Mouse (Mus musculus): Measurements from ENCODE around the gene Il17d. TPM values are rescaled to one million over a fixed set of nuclear protein-coding genes. Genes with fewer than 3 reads are reported as not detected.

Gene Il17d
- polyA plus RNA-seq, 1 experiment from 2014 or later, result 4.9 TPM

- H3K4me1 ChIP-seq (ENCODE audit: control insufficient read depth, insufficient read depth, low read depth, low read length), result no peaks in the 10 kb centered on the region
- no peak overlapping the region for H3K4me3 ChIP-seq (ENCODE audit: low read length)
- no peak overlapping the region for H3K9ac ChIP-seq (ENCODE audit: low read depth, low read length)
- peaks cover 17% of the 10 kb centered on the region for H3K36me3 ChIP-seq (ENCODE audit: control insufficient read depth, insufficient read depth, low read length)
- ATAC-seq, result no peak
- no peak overlapping the region for H3K27ac ChIP-seq (ENCODE audit: low read depth, low read length)
- 97% methylated on average over 13 of the region's 13 CpGs for WGBS
- no peak overlapping the region for H3K4me2 ChIP-seq (ENCODE audit: low read length)
- H3K27me3 ChIP-seq (replicated peaks; ENCODE audit: control insufficient read depth, insufficient read depth, low read length), result no peaks in the 10 kb centered on the region
- H3K9me3 ChIP-seq (ENCODE audit: control insufficient read depth, low read length), result 0 out of 2 replicates have a peak, but pooled peaks cover 2% of the 10 kb centered on the region
These were observed 19.0 kb downstream of the Il17d start for GRCm38 (mm10) chr14:57543420-57544039.

- Histone ChIP-seq H3K27me3 (replicated peaks; ENCODE audit: control insufficient read depth, insufficient read depth, low read length) (no peaks in the 10 kb centered on the region), H3K9me3 (ENCODE audit: control insufficient read depth, low read length) (0 out of 2 replicates have a peak, but pooled peaks cover 2% of the 10 kb centered on the region), H3K27ac (ENCODE audit: low read depth, low read length) (no peak overlapping the region), H3K4me3 (ENCODE audit: low read length) (no peak overlapping the region), H3K36me3 (ENCODE audit: control insufficient read depth, insufficient read depth, low read length) (peaks cover 21% of the 10 kb centered on the region), H3K9ac (ENCODE audit: low read depth, low read length) (no peak overlapping the region), H3K4me2 (ENCODE audit: low read length) (no peak overlapping the region), H3K4me1 (ENCODE audit: control insufficient read depth, insufficient read depth, low read depth, low read length) (no peaks in the 10 kb centered on the region)
- WGBS, result 88% methylated on average over 17 of the region's 17 CpGs
- no peak for ATAC-seq
These were observed 20.9 kb downstream of the Il17d start for GRCm38 (mm10) chr14:57545526-57545925.

DNA sequence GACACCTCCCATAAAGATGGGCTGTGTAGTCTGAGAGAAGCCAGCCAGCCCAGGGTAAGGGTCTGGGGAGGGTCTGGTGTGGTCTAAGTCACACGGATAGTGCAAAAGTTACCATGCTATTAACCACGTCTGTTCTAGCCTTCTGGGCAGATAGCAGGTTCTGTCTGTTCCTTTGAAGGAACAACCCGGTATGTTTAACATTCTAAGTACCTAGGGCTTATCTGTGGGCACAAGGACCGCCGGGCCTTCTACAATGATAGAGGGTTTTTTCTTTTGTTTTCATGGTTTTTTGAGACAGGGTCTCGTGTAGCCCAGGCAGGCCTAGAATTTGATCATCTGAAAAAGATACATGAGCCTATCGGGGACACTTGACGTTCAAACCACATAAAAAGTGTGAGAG lies 21.6 kb downstream of the Il17d start:
- ATAC-seq, result no peak
- H3K27me3 ChIP-seq (replicated peaks; ENCODE audit: control insufficient read depth, insufficient read depth, low read length), result no peaks in the 10 kb centered on the region
- 89% methylated on average over 8 of the region's 8 CpGs for WGBS
- peaks cover 21% of the 10 kb centered on the region for H3K36me3 ChIP-seq (ENCODE audit: control insufficient read depth, insufficient read depth, low read length)
- H3K4me1 ChIP-seq (ENCODE audit: control insufficient read depth, insufficient read depth, low read depth, low read length), result no peaks in the 10 kb centered on the region
- H3K27ac ChIP-seq (ENCODE audit: low read depth, low read length), result no peak overlapping the region
- H3K9ac ChIP-seq (ENCODE audit: low read depth, low read length), result no peak overlapping the region
- no peak overlapping the region for H3K4me3 ChIP-seq (ENCODE audit: low read length)
- 0 out of 2 replicates have a peak, but pooled peaks cover 2% of the 10 kb centered on the region for H3K9me3 ChIP-seq (ENCODE audit: control insufficient read depth, low read length)
- H3K4me2 ChIP-seq (ENCODE audit: low read length), result no peak overlapping the region

DNA sequence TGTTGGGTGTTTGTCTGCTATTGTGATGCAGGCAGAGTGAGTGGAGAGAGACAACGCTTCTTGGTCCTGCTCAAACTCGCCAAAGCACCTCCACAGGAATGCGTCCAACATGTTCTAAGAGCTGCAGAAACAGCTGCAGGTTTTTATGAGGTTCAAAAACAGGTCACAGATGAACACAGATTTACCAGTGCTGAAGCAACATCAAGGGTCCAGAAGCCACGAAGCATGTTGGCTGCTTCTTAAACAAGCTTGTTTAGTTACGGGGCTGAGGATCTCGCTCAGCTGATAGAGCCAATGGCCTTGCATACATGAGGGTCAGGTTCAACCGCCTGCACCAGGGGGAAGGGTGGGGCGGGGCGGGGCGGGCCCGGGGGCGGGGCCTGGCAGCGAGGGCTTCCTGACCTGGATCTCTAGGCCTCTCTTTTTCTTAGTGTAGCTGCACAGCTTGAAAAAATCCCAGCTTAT lies 22.0 kb downstream of the Il17d start:
- no peaks in the 10 kb centered on the region for H3K4me1 ChIP-seq (ENCODE audit: control insufficient read depth, insufficient read depth, low read depth, low read length)
- H3K27ac ChIP-seq (ENCODE audit: low read depth, low read length), result no peak overlapping the region; the same call in 1 of the 2 replicates
- peaks cover 21% of the 10 kb centered on the region for H3K36me3 ChIP-seq (ENCODE audit: control insufficient read depth, insufficient read depth, low read length)
- no peak overlapping the region for H3K4me2 ChIP-seq (ENCODE audit: low read length)
- H3K9ac ChIP-seq (ENCODE audit: low read depth, low read length), result no peak overlapping the region
- no peak for ATAC-seq
- WGBS, result 36% methylated on average over 12 of the region's 13 CpGs
- no peak overlapping the region for H3K4me3 ChIP-seq (ENCODE audit: low read length)
- no peaks in the 10 kb centered on the region for H3K27me3 ChIP-seq (replicated peaks; ENCODE audit: control insufficient read depth, insufficient read depth, low read length)
- H3K9me3 ChIP-seq (ENCODE audit: control insufficient read depth, low read length), result 0 out of 2 replicates have a peak, but pooled peaks cover 2% of the 10 kb centered on the region

DNA sequence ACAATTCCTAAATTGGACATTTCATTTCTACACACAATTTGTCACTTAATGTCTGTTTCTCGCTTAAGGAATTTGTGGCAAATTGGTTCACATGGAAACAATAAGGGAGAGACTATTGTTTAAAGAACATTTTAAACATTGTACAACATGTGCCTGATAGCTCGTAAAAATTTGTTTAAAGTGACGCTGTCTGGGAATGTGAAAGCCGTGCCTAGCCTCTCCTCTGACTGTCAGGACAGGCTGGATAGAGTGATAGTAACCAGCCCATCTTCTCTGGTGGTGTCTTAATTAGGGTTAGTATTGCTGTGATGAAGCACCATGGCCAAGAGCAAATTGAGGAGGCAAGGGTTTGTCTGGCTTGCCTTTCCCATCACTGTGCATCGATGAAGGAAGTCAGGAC lies 22.5 kb downstream of the Il17d start:
- ATAC-seq, result no peak
- H3K9me3 ChIP-seq (ENCODE audit: control insufficient read depth, low read length), result 0 out of 2 replicates have a peak, but pooled peaks cover 2% of the 10 kb centered on the region
- no peak overlapping the region for H3K4me3 ChIP-seq (ENCODE audit: low read length)
- no peak overlapping the region for H3K27ac ChIP-seq (ENCODE audit: low read depth, low read length)
- H3K36me3 ChIP-seq (ENCODE audit: control insufficient read depth, insufficient read depth, low read length), result peaks cover 21% of the 10 kb centered on the region
- no peak overlapping the region for H3K9ac ChIP-seq (ENCODE audit: low read depth, low read length)
- no peaks in the 10 kb centered on the region for H3K27me3 ChIP-seq (replicated peaks; ENCODE audit: control insufficient read depth, insufficient read depth, low read length)
- 83% methylated on average over 5 of the region's 5 CpGs for WGBS
- no peaks in the 10 kb centered on the region for H3K4me1 ChIP-seq (ENCODE audit: control insufficient read depth, insufficient read depth, low read depth, low read length)
- no peak overlapping the region for H3K4me2 ChIP-seq (ENCODE audit: low read length)

DNA sequence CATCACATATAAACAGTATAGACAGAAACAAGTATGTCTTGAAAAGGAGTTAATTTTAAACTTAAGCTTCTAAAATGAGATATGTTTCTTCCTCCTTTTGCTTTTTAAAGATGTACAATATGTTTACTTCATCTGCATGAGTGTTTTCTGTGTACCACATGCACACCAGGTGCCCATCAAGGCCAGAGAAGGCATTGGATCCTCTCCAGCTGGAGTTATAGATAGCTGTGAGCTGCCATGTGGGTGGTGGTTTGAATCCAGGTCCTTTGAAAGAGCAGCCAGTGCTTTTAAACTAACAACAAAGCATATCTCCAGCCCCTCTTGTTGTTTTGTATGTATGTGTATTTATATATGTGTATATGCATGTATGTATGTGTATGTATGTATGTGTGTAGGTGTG lies 28.4 kb downstream of the Il17d start:
- H3K4me2 ChIP-seq (ENCODE audit: low read length), result no peak overlapping the region
- peaks cover 5% of the 10 kb centered on the region; the same call in 1 of the 2 replicates for H3K36me3 ChIP-seq (ENCODE audit: control insufficient read depth, insufficient read depth, low read length)
- no peak overlapping the region for H3K27ac ChIP-seq (ENCODE audit: low read depth, low read length)
- H3K4me3 ChIP-seq (ENCODE audit: low read length), result no peak overlapping the region
- no peaks in the 10 kb centered on the region for H3K4me1 ChIP-seq (ENCODE audit: control insufficient read depth, insufficient read depth, low read depth, low read length)
- no peaks in the 10 kb centered on the region for H3K9me3 ChIP-seq (ENCODE audit: control insufficient read depth, low read length)
- ATAC-seq, result no peak
- H3K27me3 ChIP-seq (replicated peaks; ENCODE audit: control insufficient read depth, insufficient read depth, low read length), result no peaks in the 10 kb centered on the region
- no peak overlapping the region for H3K9ac ChIP-seq (ENCODE audit: low read depth, low read length)

DNA sequence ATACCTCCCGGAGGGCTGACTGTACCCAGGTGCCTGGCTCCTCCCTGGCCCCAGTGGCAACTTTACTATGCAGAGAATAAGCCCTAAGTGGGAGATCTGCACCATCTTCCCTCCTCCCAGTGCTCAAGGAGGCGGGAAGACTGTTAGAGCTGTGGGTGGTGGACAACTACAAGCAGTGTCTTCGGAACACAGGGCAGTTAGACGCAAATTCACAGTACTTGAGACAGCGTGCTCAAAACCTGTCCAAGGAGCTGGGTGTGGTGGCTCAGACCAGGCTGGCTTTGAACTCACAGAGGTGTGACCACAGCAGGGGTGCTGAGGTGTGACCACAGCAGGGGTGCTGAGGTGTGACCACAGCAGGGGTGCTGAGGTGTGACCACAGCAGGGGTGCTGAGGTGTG lies 29.9 kb downstream of the Il17d start:
- WGBS, result 92% methylated on average over 5 of the region's 5 CpGs
- no peak for ATAC-seq

DNA sequence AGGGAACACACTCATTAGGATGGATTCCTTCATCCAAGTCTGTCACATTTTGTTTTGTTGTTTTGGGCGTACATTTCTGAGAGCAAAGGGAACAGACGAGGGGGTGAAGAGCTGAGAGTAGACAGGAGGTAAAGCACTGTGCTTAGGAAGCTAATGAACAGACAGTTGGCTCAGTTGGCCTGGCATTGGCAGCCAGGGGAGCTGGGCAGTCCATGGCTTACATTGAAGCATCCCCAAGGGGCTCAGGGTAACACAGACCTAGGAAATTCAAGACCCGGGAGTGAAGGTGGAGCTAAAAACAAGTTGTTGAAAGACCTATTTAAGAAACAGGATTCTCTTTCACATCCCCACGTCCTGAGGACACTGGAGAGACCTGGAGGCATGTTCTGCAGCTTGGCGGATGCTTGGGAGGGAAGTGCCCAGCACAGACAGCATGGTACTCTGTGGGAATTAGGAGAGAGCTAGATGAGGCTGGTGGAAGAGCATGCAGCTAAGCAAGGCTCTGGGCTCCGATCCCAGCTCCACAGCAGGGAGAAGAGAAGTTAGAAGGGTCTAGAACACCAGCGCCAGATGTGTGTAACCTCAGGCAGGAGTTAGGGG lies 31.0 kb downstream of the Il17d start:
- Histone ChIP-seq H3K27ac (ENCODE audit: low read depth, low read length) (no peak overlapping the region), H3K9me3 (ENCODE audit: control insufficient read depth, low read length) (no peaks in the 10 kb centered on the region), H3K9ac (ENCODE audit: low read depth, low read length) (no peak overlapping the region), H3K36me3 (ENCODE audit: control insufficient read depth, insufficient read depth, low read length) (0 out of 2 replicates have a peak, but pooled peaks cover 2% of the 10 kb centered on the region), H3K4me3 (ENCODE audit: low read length) (no peak overlapping the region), H3K4me1 (ENCODE audit: control insufficient read depth, insufficient read depth, low read depth, low read length) (no peaks in the 10 kb centered on the region), H3K4me2 (ENCODE audit: low read length) (no peak overlapping the region), H3K27me3 (replicated peaks; ENCODE audit: control insufficient read depth, insufficient read depth, low read length) (no peaks in the 10 kb centered on the region)
- 88% methylated on average over 7 of the region's 7 CpGs for WGBS
- no peak for ATAC-seq

More for the DNA sequence above, 29.9 kb downstream of the Il17d start:
- Histone ChIP-seq H3K27ac (ENCODE audit: low read depth, low read length) (no peak overlapping the region), H3K9ac (ENCODE audit: low read depth, low read length) (no peak overlapping the region), H3K4me3 (ENCODE audit: low read length) (no peak overlapping the region), H3K9me3 (ENCODE audit: control insufficient read depth, low read length) (no peaks in the 10 kb centered on the region), H3K36me3 (ENCODE audit: control insufficient read depth, insufficient read depth, low read length) (peaks cover 5% of the 10 kb centered on the region; the same call in 1 of the 2 replicates), H3K27me3 (replicated peaks; ENCODE audit: control insufficient read depth, insufficient read depth, low read length) (no peaks in the 10 kb centered on the region), H3K4me1 (ENCODE audit: control insufficient read depth, insufficient read depth, low read depth, low read length) (no peaks in the 10 kb centered on the region), H3K4me2 (ENCODE audit: low read length) (no peak overlapping the region)

- ATAC-seq, result no peak
- no peak overlapping the region for H3K9ac ChIP-seq (ENCODE audit: low read depth, low read length)
- 0 out of 2 replicates have a peak, but pooled peaks cover 2% of the 10 kb centered on the region for H3K36me3 ChIP-seq (ENCODE audit: control insufficient read depth, insufficient read depth, low read length)
- WGBS, result 92% methylated on average over 1 of the region's 1 CpGs
- H3K9me3 ChIP-seq (ENCODE audit: control insufficient read depth, low read length), result no peaks in the 10 kb centered on the region
- H3K27me3 ChIP-seq (replicated peaks; ENCODE audit: control insufficient read depth, insufficient read depth, low read length), result no peaks in the 10 kb centered on the region
- H3K27ac ChIP-seq (ENCODE audit: low read depth, low read length), result no peak overlapping the region
- no peak overlapping the region for H3K4me2 ChIP-seq (ENCODE audit: low read length)
- no peaks in the 10 kb centered on the region for H3K4me1 ChIP-seq (ENCODE audit: control insufficient read depth, insufficient read depth, low read depth, low read length)
- H3K4me3 ChIP-seq (ENCODE audit: low read length), result no peak overlapping the region
These were observed 32.3 kb downstream of the Il17d start for GRCm38 (mm10) chr14:57556922-57557321.
